Mouse (Mus musculus) erythroblast, embryonic 14.5 days (primary cell): ENCODE measurements at regions not wholly inside any gene's neighbourhood (a gene's known extent, or its start where the extent isn't known, plus 50 kb on each side); places are given as distances from the start of the nearest gene placed in this dataset.

Experiments
- GATA1 ChIP-seq: IDR thresholded peaks from 2 replicates; pipeline ENCODE4 v1.6.1; 2012; ENCODE audit warnings: low read length, inconsistent platforms, mixed read lengths
- TAL1 ChIP-seq: IDR thresholded peaks from 3 replicates; pipeline ENCODE4 v1.6.1; 2012; ENCODE audit warnings: low read length, inconsistent platforms, mixed read lengths

GRCm38 (mm10) chr14:36485499-36485898 lies 390.8 kb downstream of the 4930474N05Rik start:
- TF ChIP-seq GATA1, result no peak
- TF ChIP-seq TAL1, result no peak
